Mouse (Mus musculus) myocyte (in vitro differentiated cells): ENCODE data around the gene Smtnl2.

Experiments used
- E2F4 ChIP-seq: IDR thresholded peaks from one replicate; pipeline ENCODE4 v1.6.1; 2011; ENCODE audit warnings: mild to moderate bottlenecking, control low read depth, moderate library complexity; ENCODE audit not compliant: insufficient read depth
- MAX ChIP-seq: IDR thresholded peaks from one replicate; pipeline ENCODE4 v1.6.1; 2011; ENCODE audit warnings: low read depth, mild to moderate bottlenecking, control low read depth
- MYOD1 ChIP-seq, 3 experiments: IDR thresholded peaks; one replicate each; pipeline ENCODE4 v1.6.1; 2011; ENCODE audit warnings: control low read depth in 2 of 3, low read depth in 2 of 3, mild to moderate bottlenecking in 2 of 3, moderate library complexity in 1 of 3; ENCODE audit not compliant: insufficient read length in 2 of 3, control insufficient read depth in 1 of 3
- MYOG ChIP-seq, 3 experiments: IDR thresholded peaks; one replicate each; pipeline ENCODE4 v1.6.1; 2011; ENCODE audit warnings: control low read depth in 2 of 3, low read depth in 2 of 3, mild to moderate bottlenecking in 2 of 3; ENCODE audit not compliant: insufficient read length in 2 of 3, control insufficient read depth in 1 of 3, insufficient read depth in 1 of 3
- POLR2A ChIP-seq: IDR thresholded peaks from one replicate; pipeline ENCODE4 v1.6.1; 2011; ENCODE audit warnings: low read depth, mild to moderate bottlenecking, control low read depth, moderate library complexity; ENCODE audit not compliant: insufficient read length
- POLR2AphosphoS2 ChIP-seq: IDR thresholded peaks from one replicate; pipeline ENCODE4 v1.6.1; 2011; ENCODE audit warnings: low read depth, control low read depth; ENCODE audit not compliant: insufficient read length
- TCF12 ChIP-seq: IDR thresholded peaks from one replicate; pipeline ENCODE4 v1.6.1; 2011; ENCODE audit warnings: mild to moderate bottlenecking, control low read depth; ENCODE audit not compliant: poor library complexity, insufficient read depth, severe bottlenecking
- USF1 ChIP-seq: IDR thresholded peaks from one replicate; pipeline ENCODE4 v1.6.1; 2011; ENCODE audit warnings: low read depth, mild to moderate bottlenecking, control low read depth, moderate library complexity

- TF ChIP-seq POLR2A (no peak), POLR2AphosphoS2 (no peak), MAX (no peak), TCF12 (no peak), E2F4 (no peak), USF1 (no peak), MYOD1 (IDR thresholded peaks at IDR 0.05; ENCODE audit: control insufficient read depth in 1 of 3, insufficient read length in 2 of 3, low read depth in 2 of 3) (no peak), MYOG (IDR thresholded peaks at IDR 0.05; ENCODE audit: control insufficient read depth in 1 of 3, insufficient read depth in 1 of 3, insufficient read length in 2 of 3, low read depth in 2 of 3) (no peak)
Observed at GRCm38 (mm10) chr11:72458502-72458901, 47.0 kb upstream of the Smtnl2 start.
